Mouse (Mus musculus): ENCODE data around the gene Gm12248.
"Not testable (repeated sequence)": the region's sequence is repeated elsewhere in the genome, so short reads cannot be mapped to it uniquely, and the experiment has no call there.

The Gm12248 gene

GRCm38 (mm10) chr11:58102146-58102545 lies 9.2 kb upstream of the Gm12248 start:
- DNase-seq: peak; percentile 51

DNA sequence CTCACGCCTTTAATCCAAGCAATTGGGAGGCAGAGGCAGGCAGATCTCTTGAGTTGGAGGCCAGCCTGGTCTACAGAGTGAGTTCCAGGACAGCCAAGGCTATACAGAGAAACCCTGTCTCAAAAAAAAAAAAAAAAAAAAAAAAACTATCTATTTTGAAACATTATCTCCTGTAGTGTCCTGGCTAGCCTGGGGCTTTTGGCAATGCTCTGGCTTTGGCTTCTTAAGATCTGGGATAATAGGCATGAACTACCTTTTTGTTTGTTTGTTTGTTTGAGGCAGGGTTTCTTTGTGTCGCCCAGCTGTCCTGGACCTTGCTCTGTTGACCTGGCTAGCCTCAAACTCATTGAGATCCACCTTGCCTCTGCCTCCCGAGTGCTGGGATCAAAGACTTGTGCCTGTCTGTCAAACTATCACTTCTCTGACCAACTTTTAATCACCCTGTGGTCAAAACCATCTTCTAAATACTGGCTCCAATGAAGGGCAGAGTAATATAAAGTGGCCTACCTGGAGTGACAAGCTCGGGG lies 8.3 kb upstream of the Gm12248 start:
- no peak for DNase-seq

DNA sequence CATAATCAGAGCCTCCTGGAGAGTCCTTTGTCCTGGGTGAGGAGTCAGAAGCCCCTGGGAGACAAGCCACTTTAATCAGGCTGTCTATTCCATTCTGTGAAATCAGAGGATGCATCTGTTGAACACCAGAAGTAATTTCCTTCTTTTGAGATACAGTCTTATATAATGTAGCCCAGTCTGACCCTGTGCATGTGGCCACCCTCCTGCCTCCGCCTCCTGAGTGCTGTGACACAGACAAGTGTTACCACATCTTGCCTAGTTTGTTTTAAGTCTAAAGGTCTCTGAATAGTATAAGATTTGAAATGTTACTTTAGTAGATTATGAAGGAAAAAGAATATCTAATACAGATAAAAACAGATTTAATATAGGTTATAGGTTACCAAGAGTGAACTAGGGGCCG lies 7.1 kb upstream of the Gm12248 start:
- no peak for DNase-seq

DNA sequence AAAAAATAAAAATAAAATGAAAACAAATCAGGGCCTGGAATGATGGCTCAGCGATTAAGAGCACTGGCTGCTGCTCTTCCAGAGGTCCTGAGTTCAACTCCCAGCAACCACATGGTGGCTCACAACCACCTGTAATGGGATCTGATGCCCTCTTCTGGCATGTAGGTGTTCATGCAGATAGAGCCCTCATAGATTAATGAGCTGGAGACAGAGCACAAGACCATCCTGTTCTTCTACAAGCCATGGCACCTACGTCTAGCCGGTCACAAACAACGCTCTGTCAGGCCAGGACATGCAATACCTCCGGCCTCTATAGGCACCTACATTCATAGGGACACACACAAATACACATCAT lies 5.4 kb upstream of the Gm12248 start:
- DNase-seq: not testable (repeated sequence)

DNA sequence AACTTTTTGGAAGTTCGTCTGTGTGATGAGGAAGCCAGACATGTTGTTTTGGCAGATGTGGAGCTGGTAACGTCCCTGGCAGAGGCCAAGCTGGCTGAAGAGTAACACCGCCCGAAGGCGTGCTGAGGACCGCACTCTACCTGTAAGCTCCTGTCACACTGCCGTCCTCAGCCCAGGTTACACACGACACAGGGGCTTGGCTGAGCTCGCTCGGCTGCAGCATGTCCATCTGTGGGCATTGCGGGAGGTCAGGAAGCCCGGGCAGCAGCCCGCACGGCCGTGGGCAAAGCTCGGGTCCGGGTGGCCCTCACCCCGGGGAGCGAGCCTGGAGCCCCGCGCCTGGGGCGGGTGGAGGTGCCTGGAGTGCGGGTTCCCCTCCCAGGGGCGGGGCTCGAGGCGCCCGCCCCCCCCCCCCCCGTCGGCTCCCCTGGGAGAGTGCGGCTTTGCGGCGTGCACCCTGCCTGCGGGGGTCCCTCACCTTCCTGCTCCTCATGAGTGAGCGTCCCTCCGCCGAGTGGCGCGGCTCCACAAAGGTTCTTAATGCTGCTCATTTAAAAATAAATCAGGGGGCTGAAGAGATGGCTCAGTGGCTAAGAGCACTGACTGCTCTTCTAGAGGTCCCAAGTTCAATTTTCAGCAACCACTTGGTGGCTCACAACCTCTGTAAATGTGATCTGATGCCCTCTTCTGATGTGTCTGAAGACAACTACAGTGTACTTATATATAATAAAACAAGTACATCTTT lies 4.9 kb upstream of the Gm12248 start:
- DNase-seq: peak; percentile 60

- DNase-seq: no peak
Measured at GRCm38 (mm10) chr11:58096821-58097620, 4.1 kb upstream of the Gm12248 start.

GRCm38 (mm10) chr11:58096160-58096559 lies 3.2 kb upstream of the Gm12248 start:
- peak; percentile 71 for DNase-seq

DNA sequence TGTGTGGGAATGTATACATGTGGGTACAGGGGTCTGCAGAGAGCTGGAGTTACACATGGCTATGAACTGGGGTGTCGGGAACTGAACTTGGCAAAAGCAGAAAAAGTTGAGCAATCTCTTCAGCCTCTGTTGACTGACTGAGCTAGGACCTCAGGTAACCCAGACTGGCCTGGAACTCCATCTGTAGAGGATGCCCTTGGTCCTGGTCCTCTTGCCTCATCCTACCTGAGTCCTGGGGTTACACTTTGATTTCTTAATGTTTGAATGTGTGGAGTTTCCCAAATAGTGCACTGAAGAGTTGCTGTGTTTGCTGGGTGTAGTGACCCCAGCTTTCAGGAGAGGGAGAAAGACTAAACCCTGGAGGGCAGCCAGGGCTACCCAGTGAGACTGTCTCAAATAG lies 2.6 kb upstream of the Gm12248 start:
- DNase-seq: no peak

DNA sequence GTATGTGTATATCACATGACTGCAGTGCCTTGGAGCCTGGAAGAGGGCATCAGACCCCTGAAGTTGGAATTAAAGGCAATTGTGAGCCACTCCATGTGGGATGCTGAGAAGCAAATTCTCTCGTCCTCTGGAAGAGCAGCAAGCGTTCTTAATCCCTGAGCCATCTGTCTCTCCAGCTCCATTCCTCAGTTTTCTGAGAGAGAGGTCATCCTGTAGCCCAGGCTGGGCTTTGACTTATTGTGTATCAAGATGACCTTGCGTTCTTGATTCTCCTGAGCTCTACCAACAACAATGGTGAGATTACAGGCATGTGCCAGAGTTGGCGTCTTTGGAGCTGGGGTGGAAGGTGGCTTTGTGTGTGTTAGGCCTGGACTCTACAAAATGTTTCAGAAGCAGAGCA lies 1.8 kb upstream of the Gm12248 start:
- DNase-seq: no peak

DNA sequence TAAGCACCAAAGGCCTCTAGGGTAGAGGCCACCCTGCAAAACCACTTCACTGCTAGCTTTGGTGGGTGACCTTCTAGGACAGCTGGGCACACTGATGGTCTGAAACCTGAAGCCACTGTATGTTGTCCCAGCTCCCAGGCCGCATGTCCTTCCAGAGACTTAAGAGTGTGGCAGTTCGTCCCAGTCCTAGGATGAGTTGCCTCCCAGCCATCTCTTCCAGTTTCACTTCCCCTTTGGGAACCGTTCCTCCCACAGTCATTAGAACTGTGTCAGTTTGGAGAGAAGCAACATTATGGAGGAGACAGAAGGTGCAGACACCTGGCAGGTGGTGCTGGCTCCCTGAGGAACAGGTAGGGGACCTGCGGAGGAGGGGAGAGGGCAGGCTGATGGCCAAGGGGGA lies 393 bp downstream of the Gm12248 start:
- DNase-seq: no peak

- no peak for DNase-seq
Measured at GRCm38 (mm10) chr11:58081716-58082115, 11.2 kb downstream of the Gm12248 start.

GRCm38 (mm10) chr11:58077270-58077669 lies 15.7 kb downstream of the Gm12248 start:
- DNase-seq: no peak

DNA sequence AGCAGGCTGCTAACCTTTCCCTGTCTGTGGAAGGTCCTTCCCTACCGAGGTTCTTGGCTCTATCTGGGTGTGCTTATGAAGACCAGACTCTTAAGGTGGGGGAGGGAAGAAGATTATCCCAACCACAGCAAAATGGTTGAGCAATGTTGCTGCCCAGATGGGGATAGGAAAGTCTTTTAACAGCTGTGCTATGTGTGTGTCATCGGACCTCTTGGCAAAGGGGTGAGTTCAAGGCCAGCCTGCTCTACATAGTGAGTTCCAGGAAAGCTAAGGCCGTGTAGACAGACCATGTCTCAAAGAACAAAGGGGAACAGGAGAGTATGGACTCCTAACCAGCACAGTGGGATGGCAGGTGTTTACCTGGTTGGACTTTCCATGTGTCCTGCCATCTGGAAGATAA lies 20.0 kb downstream of the Gm12248 start:
- no peak for DNase-seq

- DNase-seq: no peak
Measured at GRCm38 (mm10) chr11:58065025-58065424, 27.9 kb downstream of the Gm12248 start.

DNA sequence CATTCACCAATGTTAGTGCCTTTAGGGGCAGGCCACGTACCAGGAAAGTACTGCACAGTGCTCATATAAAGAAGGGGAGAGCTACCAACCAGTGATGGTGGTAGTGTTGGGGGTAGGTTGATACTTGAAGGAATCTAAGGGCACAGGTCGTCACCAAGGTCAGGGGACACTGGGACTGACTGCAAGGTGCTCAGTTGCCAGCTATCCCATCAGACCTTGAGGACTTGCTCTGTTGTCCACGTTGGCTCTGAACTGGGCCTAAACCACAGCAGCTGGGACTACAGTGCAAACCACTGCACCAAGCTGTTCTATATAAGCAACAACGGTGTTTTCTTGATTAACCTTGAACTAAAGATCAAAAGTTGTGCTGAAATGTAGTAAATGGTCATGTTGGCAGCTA lies 30.3 kb downstream of the Gm12248 start:
- DNase-seq: no peak

DNA sequence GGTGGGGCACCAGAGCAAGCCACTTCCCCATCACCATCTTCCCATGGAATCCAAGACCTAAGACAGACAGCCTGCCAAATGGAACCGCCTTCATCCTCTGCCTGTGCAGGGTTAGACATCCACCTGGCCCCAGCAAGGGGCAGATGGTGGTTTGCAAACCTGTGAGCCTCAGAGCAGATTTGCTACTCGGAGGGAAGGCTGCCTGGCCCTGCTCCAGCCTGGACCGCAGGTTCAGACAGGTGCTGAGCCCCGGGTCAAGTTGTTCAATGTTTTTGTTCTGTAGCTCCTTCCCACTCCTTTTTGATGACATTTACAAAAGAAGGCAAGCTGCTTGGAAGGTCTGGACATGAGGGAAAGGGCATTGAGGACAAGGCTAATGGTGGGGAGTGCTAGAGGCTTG lies 31.7 kb downstream of the Gm12248 start:
- DNase-seq: not testable (repeated sequence)

DNA sequence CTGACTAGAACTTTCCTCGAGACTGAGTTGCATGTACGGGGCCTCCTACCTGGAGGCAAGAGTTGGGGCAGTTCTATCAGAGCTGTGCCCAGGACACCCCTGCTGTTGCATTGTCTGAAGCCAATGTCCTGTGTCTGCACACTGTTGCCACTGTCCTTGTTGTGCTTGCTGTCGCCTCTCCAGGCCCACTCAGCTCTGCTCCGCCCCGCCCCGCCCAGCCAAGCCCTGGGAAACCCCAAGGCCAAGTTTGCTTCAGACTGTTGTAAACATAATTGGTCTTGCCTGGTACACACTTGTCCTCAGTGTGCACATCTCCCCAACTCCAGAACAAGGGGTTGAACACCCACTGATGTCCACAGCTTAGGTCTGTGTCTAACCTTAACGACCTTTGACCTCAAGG lies 33.2 kb downstream of the Gm12248 start:
- DNase-seq: not testable (repeated sequence)

DNA sequence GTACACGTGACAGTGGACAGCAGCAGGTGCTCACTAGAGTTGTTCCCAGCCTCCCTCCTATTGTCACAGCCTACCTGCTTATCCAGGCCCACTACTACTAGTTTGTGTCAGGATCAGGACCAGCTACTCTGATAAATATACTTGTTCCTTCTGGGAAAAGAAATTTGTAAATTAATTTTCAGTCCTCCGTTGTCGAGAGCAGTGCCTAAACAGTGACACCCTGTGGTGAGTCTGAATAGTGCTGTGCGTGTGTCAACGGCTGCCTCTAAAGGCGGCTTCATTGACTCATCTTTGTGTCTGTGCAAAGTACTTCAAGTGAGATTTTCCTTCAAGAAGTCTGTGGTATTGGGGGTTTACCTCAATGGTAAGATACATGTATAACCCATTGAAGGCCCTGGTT lies 35.5 kb downstream of the Gm12248 start:
- peak; percentile 57 for DNase-seq

- DNase-seq: no peak
Measured at GRCm38 (mm10) chr11:58046438-58046837, 46.5 kb downstream of the Gm12248 start.

GRCm38 (mm10) chr11:58042861-58043431 lies 50.0 kb downstream of the Gm12248 start:
- no peak for DNase-seq

DNA sequence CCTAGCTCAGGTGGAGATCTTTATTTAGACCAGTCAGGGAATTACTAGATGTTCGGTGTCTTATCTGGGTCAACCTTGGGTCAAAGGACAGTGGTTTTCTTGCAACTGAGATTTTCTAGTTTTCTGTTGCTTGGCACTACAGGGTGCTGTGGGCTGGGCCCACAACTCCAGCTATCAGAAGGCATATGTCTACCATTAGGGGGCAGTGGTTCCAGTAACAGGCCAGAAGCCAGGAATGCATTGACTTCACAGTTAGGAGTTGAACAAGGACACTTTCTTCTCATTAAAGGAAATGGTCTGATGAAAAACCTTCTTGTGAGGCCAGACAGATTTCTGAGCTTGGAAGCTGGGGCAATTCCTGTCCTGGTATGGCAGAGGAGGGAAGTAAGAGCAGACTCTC lies 53.9 kb downstream of the Gm12248 start:
- peak; percentile 18 for DNase-seq

DNA sequence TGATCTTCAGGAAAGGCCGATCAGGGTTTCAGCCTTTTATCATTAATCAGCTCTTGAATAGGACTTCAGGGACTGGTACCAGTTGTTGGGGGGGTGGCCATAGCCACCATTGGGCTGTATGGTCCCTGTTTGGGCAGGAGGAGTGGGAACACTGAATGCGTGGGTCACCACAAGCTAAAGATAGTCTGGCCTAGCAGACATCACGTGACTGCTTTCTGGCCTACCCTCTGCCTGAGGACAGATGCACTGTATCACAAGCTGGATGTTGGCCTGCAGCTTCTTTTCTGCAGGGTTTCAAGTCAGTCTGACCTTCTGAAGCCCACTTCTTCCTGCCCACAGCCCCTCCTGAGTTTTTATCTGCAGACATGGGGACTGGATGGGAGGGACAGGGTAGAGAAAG lies 59.3 kb downstream of the Gm12248 start:
- no peak for DNase-seq

- DNase-seq: peak; percentile 23
Measured at GRCm38 (mm10) chr11:58031176-58031575, 61.8 kb downstream of the Gm12248 start.

DNA sequence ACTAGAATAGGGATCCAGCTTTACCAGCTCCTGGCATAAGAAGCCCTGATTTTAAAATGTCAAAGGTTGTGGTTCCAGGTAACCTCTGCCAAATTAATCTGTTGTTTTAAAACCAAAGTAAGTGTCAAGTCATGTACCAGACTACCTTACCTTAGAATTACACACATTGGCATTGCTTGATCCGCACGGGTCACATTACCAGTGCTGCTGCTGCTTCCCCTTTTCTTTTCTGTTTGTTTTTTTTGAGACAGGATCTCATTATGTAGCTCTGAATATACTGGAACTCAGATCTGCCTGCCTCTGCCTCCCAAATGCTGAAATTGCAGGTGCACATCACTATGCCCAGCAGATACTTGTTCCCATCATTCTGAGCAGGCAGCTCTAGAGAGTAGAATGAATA lies 63.1 kb downstream of the Gm12248 start:
- no peak for DNase-seq

Data from thymus, postnatal 25 days (tissue).